Mouse (Mus musculus) heart, embryonic 11.5 days (tissue): Measurements from ENCODE around the gene Arfgap2. TPM values are rescaled to one million over a fixed set of nuclear protein-coding genes. Genes with fewer than 3 reads are reported as not detected.

Source experiments
- polyA plus RNA-seq: library from polyadenylated mRNA; unstranded; fragments of >200 nt; fragmentation: Nextera tagmentation; extraction: Ambion mirVana; gene quantifications from 2 replicates; pipeline ENCODE4 v1.2.1, GENCODE M21; 2014

Gene Arfgap2
- polyA plus RNA-seq, 1 experiment from 2014 or later: 56.7 TPM

Other genes starting within 250 kb of the Arfgap2 start
- gene Rapsn, start 229.4 kb upstream of the Arfgap2 start, polyA plus RNA-seq: 11.1 and 11.3 TPM in 2 replicates
- gene Psmc3, start 211.0 kb upstream of the Arfgap2 start, polyA plus RNA-seq: 316 and 322 TPM in 2 replicates
- 34.0 and 36.3 TPM in 2 replicates for gene Slc39a13, start 194.6 kb upstream of the Arfgap2 start, polyA plus RNA-seq
- gene Spi1, start 182.6 kb upstream of the Arfgap2 start, polyA plus RNA-seq: 1.7 and 1.9 TPM in 2 replicates
- 470 and 665 TPM in 2 replicates for gene Mybpc3, start 146.8 kb upstream of the Arfgap2 start, polyA plus RNA-seq
- gene Madd, start 81.1 kb upstream of the Arfgap2 start, polyA plus RNA-seq: 5.0 and 6.8 TPM in 2 replicates
- gene Nr1h3, start 62.1 kb upstream of the Arfgap2 start, polyA plus RNA-seq: 2.5 and 2.8 TPM in 2 replicates
- gene Acp2, start 62.1 kb upstream of the Arfgap2 start, polyA plus RNA-seq: 19.0 and 20.3 TPM in 2 replicates
- 7.3 and 8.3 TPM in 2 replicates for gene Ddb2, start 28.0 kb upstream of the Arfgap2 start, polyA plus RNA-seq
- gene Pacsin3, start 9.0 kb upstream of the Arfgap2 start, polyA plus RNA-seq: 18.6 and 19.5 TPM in 2 replicates
- 43.9 and 47.4 TPM in 2 replicates for gene 1110051M20Rik, start 179.7 kb downstream of the Arfgap2 start, polyA plus RNA-seq
- 3.8 and 4.0 TPM in 2 replicates for gene Lrp4, start 192.5 kb downstream of the Arfgap2 start, polyA plus RNA-seq